Mouse (Mus musculus) bone marrow, adult 2 months (tissue): ENCODE data around the gene Kdm7a. TPM values are rescaled to one million over a fixed set of nuclear protein-coding genes. Genes with fewer than 3 reads are reported as not detected.
A peak's percentile ranks its signal among the peaks of the same experiment; 100 is the strongest.

Source experiments
- H3K27ac ChIP-seq: fragments of 200-500 bp; 2 replicates; pipeline ENCODE4 v1.5.1; 2012; ENCODE audit warnings: low read depth, mild to moderate bottlenecking, control low read depth, inconsistent platforms, low read length; ENCODE audit not compliant: control insufficient read depth, poor library complexity, insufficient read depth
- H3K4me1 ChIP-seq: fragments of 200-500 bp; 2 replicates; pipeline ENCODE4 v1.6.1; 2011; ENCODE audit warnings: low read length; ENCODE audit not compliant: control insufficient read depth, insufficient read depth
- H3K4me3 ChIP-seq: fragments of 200-500 bp; replicated peaks from 2 replicates; pipeline ENCODE3; 2011; ENCODE audit warnings: mild to moderate bottlenecking, low read depth, low read length, control low read depth; ENCODE audit not compliant: control insufficient read depth
- CTCF ChIP-seq: fragments of 200-500 bp; IDR thresholded peaks from 2 replicates; pipeline ENCODE4 v1.5.1; 2011; ENCODE audit warnings: low read length, control low read depth; ENCODE audit not compliant: control insufficient read depth, insufficient read depth
- POLR2A ChIP-seq: fragments of 200-500 bp; IDR thresholded peaks from 2 replicates; pipeline ENCODE4 v1.6.1; 2011; ENCODE audit warnings: low read depth, mild to moderate bottlenecking, control low read depth, low read length, borderline replicate concordance; ENCODE audit not compliant: control insufficient read depth
- WGBS: fragments of 180-500 bp; shearing (Covaris S2); methylation state at CpG from one replicate; pipeline ENCODE4 v1.1.7; 2018; 5-methylcytosine and 5-hydroxymethylcytosine counted together
- polyA plus RNA-seq: library from polyadenylated mRNA; stranded (reverse); fragments of >200 nt; gene quantifications from 2 replicates; pipeline ENCODE4 v1.2.4, GENCODE M21; 2011; ENCODE audit warnings: low replicate concordance; ENCODE audit not compliant: missing spikeins, insufficient read depth, insufficient read length

Kdm7a gene
- polyA plus RNA-seq, 1 experiment: 15.3 TPM

- Histone ChIP-seq H3K4me1 (no peaks in the 10 kb centered on the region; the same call in 1 of the 2 replicates), H3K27ac (no peak overlapping the region), H3K4me3 (no peak overlapping the region)
- no peak for TF ChIP-seq CTCF
- TF ChIP-seq POLR2A: no peak
- 80% methylated on average over 3 of the region's 3 CpGs for WGBS
Observed at GRCm38 (mm10) chr6:39240956-39241355, 34.4 kb upstream of the Kdm7a start.

GRCm38 (mm10) chr6:39237887-39238286 lies 31.3 kb upstream of the Kdm7a start:
- H3K27ac ChIP-seq: no peak overlapping the region
- H3K4me1 ChIP-seq: peaks cover 4% of the 10 kb centered on the region; the same call in 1 of the 2 replicates
- H3K4me3 ChIP-seq: no peak overlapping the region
- WGBS: 78% methylated on average over 3 of the region's 3 CpGs
- no peak for TF ChIP-seq CTCF
- TF ChIP-seq POLR2A: no peak

GRCm38 (mm10) chr6:39232617-39233016 lies 26.0 kb upstream of the Kdm7a start:
- TF ChIP-seq CTCF (no peak), POLR2A (no peak)
- H3K4me3 ChIP-seq: no peak overlapping the region
- peak overlapping the region; percentile 76 for H3K27ac ChIP-seq
- H3K4me1 ChIP-seq: peaks cover 11% of the 10 kb centered on the region; the same call in 1 of the 2 replicates
- WGBS: 32% methylated on average over 4 of the region's 4 CpGs

- WGBS: 16% methylated on average over 8 of the region's 8 CpGs
- peaks cover 12% of the 10 kb centered on the region; the same call in 1 of the 2 replicates for H3K4me1 ChIP-seq
- no peak for TF ChIP-seq CTCF
- TF ChIP-seq POLR2A: no peak
- peak overlapping the region; percentile 80 for H3K27ac ChIP-seq
- H3K4me3 ChIP-seq: no peak overlapping the region
Observed at GRCm38 (mm10) chr6:39230664-39231063, 24.1 kb upstream of the Kdm7a start.

GRCm38 (mm10) chr6:39226610-39226955 lies 20.0 kb upstream of the Kdm7a start:
- TF ChIP-seq CTCF: no peak
- TF ChIP-seq POLR2A: no peak
- 37% methylated on average over 9 of the region's 9 CpGs for WGBS
- Histone ChIP-seq H3K4me1 (peaks cover 5% of the 10 kb centered on the region), H3K4me3 (peak overlapping the region; percentile 35), H3K27ac (peak overlapping the region; percentile 62)

- TF ChIP-seq POLR2A (no peak), CTCF (no peak)
- Histone ChIP-seq H3K4me3 (no peak overlapping the region), H3K27ac (peak overlapping the region; percentile 62), H3K4me1 (peaks cover 3% of the 10 kb centered on the region)
- WGBS: 26% methylated on average over 7 of the region's 7 CpGs
Observed at GRCm38 (mm10) chr6:39225876-39226609, 19.5 kb upstream of the Kdm7a start.

GRCm38 (mm10) chr6:39223328-39223885 lies 16.8 kb upstream of the Kdm7a start:
- H3K4me3 ChIP-seq: no peak overlapping the region
- H3K4me1 ChIP-seq: peaks cover 3% of the 10 kb centered on the region
- 81% methylated on average over 5 of the region's 5 CpGs for WGBS
- no peak overlapping the region for H3K27ac ChIP-seq
- TF ChIP-seq POLR2A: no peak
- no peak for TF ChIP-seq CTCF

GRCm38 (mm10) chr6:39222487-39222886 lies 15.9 kb upstream of the Kdm7a start:
- peaks cover 1% of the 10 kb centered on the region for H3K4me1 ChIP-seq
- TF ChIP-seq CTCF (no peak), POLR2A (no peak)
- 45% methylated on average over 5 of the region's 5 CpGs for WGBS
- no peak overlapping the region for H3K27ac ChIP-seq
- peak overlapping the region; percentile 7 for H3K4me3 ChIP-seq

GRCm38 (mm10) chr6:39217961-39218360 lies 11.4 kb upstream of the Kdm7a start:
- no peaks in the 10 kb centered on the region; the same call in 1 of the 2 replicates for H3K4me1 ChIP-seq
- H3K27ac ChIP-seq: no peak overlapping the region
- no peak overlapping the region for H3K4me3 ChIP-seq
- TF ChIP-seq POLR2A (no peak), CTCF (no peak)
- WGBS: 87% methylated on average over 2 of the region's 2 CpGs
